Comparison of ENCODE assay signal across 35 mouse cellular contexts in the genomic region with DNA sequence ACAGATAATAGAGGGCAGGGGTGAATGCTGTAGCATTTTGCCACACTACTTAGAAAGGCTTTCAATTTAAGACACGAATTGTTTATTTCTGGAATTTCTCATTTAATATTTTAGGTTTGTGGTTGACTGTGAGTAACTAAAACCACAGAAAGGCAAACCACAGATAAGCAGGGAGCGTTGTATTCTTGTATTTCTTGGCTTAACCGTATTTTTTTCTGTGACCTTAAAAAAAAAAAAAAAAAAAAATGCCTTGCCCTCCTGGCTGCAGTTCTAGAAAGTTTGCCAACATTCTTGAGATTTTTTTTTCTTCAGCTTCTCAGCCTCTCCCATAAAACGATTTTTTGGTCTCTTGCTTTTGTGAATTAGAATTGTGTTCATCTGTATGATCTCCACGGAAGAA. TPM values are rescaled to one million over a fixed set of nuclear protein-coding genes. Genes with fewer than 3 reads are reported as not detected.
DNase-seq lines count a peak whose midpoint lies in the region; ATAC-seq and TF ChIP-seq lines count a peak whose summit lies in the region.
"Had no signal": no experiment of that assay in that cellular context is flagged by ENCODE, and none has a peak within 500 bp of the region (broad histone marks: within the 10 kb centered on the region; RNA-seq: fewer than 3 reads in every experiment).

No protein-coding gene starts in this region.

- no peak overlapping the region for H3K4me2 ChIP-seq in lung, embryonic 15.5 days
- no peak overlapping the region for H3K4me2 ChIP-seq in hindbrain, embryonic 11.5 days (replicated peaks; ENCODE audit: low read depth, low read length)
- H3K4me2 ChIP-seq: embryonic facial prominence, embryonic 12.5 days; heart, embryonic 11.5 days; hindbrain, embryonic 13.5 days; limb, embryonic 13.5 days; liver, embryonic 11.5 days; midbrain, embryonic 12.5 days; neural tube, embryonic 13.5 days had no signal

- peak overlapping the region; percentile 19; the same call in 1 of the 2 replicates for H3K27ac ChIP-seq in lung, embryonic 15.5 days
- H3K27ac ChIP-seq in MEL (ENCODE audit: control insufficient read depth, low read depth, low read length) = no peak overlapping the region
- peak overlapping the region; percentile 35; the same call in 1 of the 2 replicates for H3K27ac ChIP-seq in embryonic fibroblast, embryonic 13.5 days (ENCODE audit: insufficient read depth, low read length)
- H3K27ac ChIP-seq in hindbrain, embryonic 11.5 days (ENCODE audit: low read depth, low read length) = no peak overlapping the region
- H3K27ac ChIP-seq: embryonic facial prominence, embryonic 12.5 days; hindbrain, embryonic 13.5 days; layer of hippocampus, adult 2 months; limb, embryonic 13.5 days; midbrain, embryonic 12.5 days; neural tube, embryonic 13.5 days had no signal

- no peaks in the 10 kb centered on the region for H3K27me3 ChIP-seq in lung, embryonic 15.5 days
- peaks cover 0 to 2% of the 10 kb centered on the region in 2 experiments; a peak in 1 of 4 replicates for H3K27me3 ChIP-seq in MEL (ENCODE audit: control insufficient read depth in 1 of 2, insufficient read depth in 2 of 2, low read length in 2 of 2)
- H3K27me3 ChIP-seq in hindbrain, embryonic 11.5 days (ENCODE audit: control insufficient read depth, insufficient read depth, low read length) = no peaks in the 10 kb centered on the region
- H3K27me3 ChIP-seq: embryonic facial prominence, embryonic 12.5 days; hindbrain, embryonic 13.5 days; limb, embryonic 13.5 days; midbrain, embryonic 12.5 days; neural tube, embryonic 13.5 days had no signal

- 35% methylated on average over 5 of the region's 5 CpGs for WGBS in lung, embryonic 15.5 days
- WGBS in hindbrain, embryonic 11.5 days = 90% methylated on average over 5 of the region's 5 CpGs

- ATAC-seq in lung, embryonic 15.5 days (ENCODE audit: borderline replicate concordance, extremely low read depth, low FRiP score, low TSS enrichment) = no peak
- no peak for ATAC-seq in hindbrain, embryonic 11.5 days (ENCODE audit: low FRiP score)
- ATAC-seq: forebrain, embryonic 16.5 days; intestine, postnatal 0 days had no signal

- TF ChIP-seq POLR2A in MEL (IDR thresholded peaks at IDR 0.05; ENCODE audit: control insufficient read depth in 1 of 2, insufficient read depth in 1 of 2, low read depth in 1 of 2, low read length in 2 of 2, poor library complexity in 1 of 2) = no peak
- TF ChIP-seq POLR2A in embryonic fibroblast, embryonic 13.5 days (IDR thresholded peaks at IDR 0.05; ENCODE audit: low read depth, low read length) = no peak

- H3K4me1 ChIP-seq in lung, embryonic 15.5 days = 0 out of 2 replicates have a peak, but pooled peaks cover 6% of the 10 kb centered on the region
- 0 out of 4 replicates have a peak, but pooled peaks cover 0 to 3% of the 10 kb centered on the region in 2 experiments for H3K4me1 ChIP-seq in MEL (ENCODE audit: control insufficient read depth in 1 of 2, insufficient read depth in 2 of 2, low read length in 2 of 2)
- H3K4me1 ChIP-seq in embryonic fibroblast, embryonic 13.5 days (ENCODE audit: control insufficient read depth, insufficient read depth, low read length) = peaks cover 8% of the 10 kb centered on the region
- H3K4me1 ChIP-seq in hindbrain, embryonic 11.5 days (replicated peaks; ENCODE audit: control insufficient read depth, insufficient read depth, low read length) = no peaks in the 10 kb centered on the region
- H3K4me1 ChIP-seq: embryonic facial prominence, embryonic 12.5 days; midbrain, embryonic 12.5 days; neural tube, embryonic 13.5 days had no signal

- peak in 1 of 2 experiments; percentile 43; a peak in 1 of 4 replicates for TF ChIP-seq EP300 in MEL (IDR thresholded peaks at IDR 0.05; ENCODE audit: low read depth in 1 of 2, low read length in 2 of 2)

- no peak for TF ChIP-seq CTCF in MEL (IDR thresholded peaks at IDR 0.05 in 2 of 3, conservative IDR thresholded peaks at IDR 0.05 in 1 of 3; ENCODE audit: control insufficient read depth in 1 of 3, insufficient read depth in 1 of 3, low read depth in 2 of 3, low read length in 3 of 3, poor library complexity in 1 of 3, severe bottlenecking in 1 of 3)
- TF ChIP-seq CTCF in embryonic fibroblast, embryonic 13.5 days (IDR thresholded peaks at IDR 0.05; ENCODE audit: borderline replicate concordance, insufficient read depth, low read length) = no peak

- TF ChIP-seq RAD21 in MEL (IDR thresholded peaks at IDR 0.05; ENCODE audit: low read depth, low read length) = no peak

- no peak overlapping the region for H3K4me3 ChIP-seq in lung, embryonic 15.5 days
- H3K4me3 ChIP-seq in MEL (ENCODE audit: control insufficient read depth in 1 of 2, insufficient read depth in 1 of 2, low read depth in 2 of 2, low read length in 2 of 2) = no peak overlapping the region
- H3K4me3 ChIP-seq in embryonic fibroblast, embryonic 13.5 days (ENCODE audit: insufficient read depth, low read length) = no peak overlapping the region
- H3K4me3 ChIP-seq in hindbrain, embryonic 11.5 days (ENCODE audit: low read depth, low read length) = no peak overlapping the region
- H3K4me3 ChIP-seq: embryonic facial prominence, embryonic 12.5 days; hindbrain, embryonic 13.5 days; layer of hippocampus, adult 2 months; limb, embryonic 13.5 days; megakaryocyte, embryonic 14.5 days; midbrain, embryonic 12.5 days; neural tube, embryonic 13.5 days had no signal

- H3K36me3 ChIP-seq in lung, embryonic 15.5 days = no peaks in the 10 kb centered on the region
- H3K36me3 ChIP-seq in MEL (ENCODE audit: control insufficient read depth in 1 of 2, insufficient read depth in 2 of 2, low read length in 2 of 2) = no peaks in the 10 kb centered on the region; a peak in 1 of 4 replicates
- H3K36me3 ChIP-seq in hindbrain, embryonic 11.5 days (ENCODE audit: control insufficient read depth, insufficient read depth, low read length) = no peaks in the 10 kb centered on the region
- H3K36me3 ChIP-seq: embryonic facial prominence, embryonic 12.5 days; G1E; limb, embryonic 13.5 days; midbrain, embryonic 12.5 days; neural tube, embryonic 13.5 days had no signal

- no peak overlapping the region for H3K9ac ChIP-seq in lung, embryonic 15.5 days
- H3K9ac ChIP-seq in MEL (ENCODE audit: control insufficient read depth, low read depth, low read length, poor library complexity, severe bottlenecking) = no peak overlapping the region
- no peak overlapping the region for H3K9ac ChIP-seq in hindbrain, embryonic 11.5 days (ENCODE audit: low read depth, low read length)
- H3K9ac ChIP-seq: embryonic facial prominence, embryonic 12.5 days; hindbrain, embryonic 13.5 days; limb, embryonic 13.5 days; midbrain, embryonic 12.5 days; neural tube, embryonic 13.5 days had no signal

- DNase-seq in lung, postnatal 36 days = no peak
- peak; percentile 17 for DNase-seq in MEL (ENCODE audit: low read depth, low spot score)
- no peak for DNase-seq in heart, adult 18-20 months
- no peak for DNase-seq in adrenal gland, postnatal 4 days (ENCODE audit: low spot score in 2 of 2)
- DNase-seq in hindbrain, embryonic 11.5 days (ENCODE audit: low spot score) = no peak
- DNase-seq: adrenal gland, adult 2 months; cerebellum, adult 9-10 months; cerebellum, postnatal 36 days; embryo, embryonic 11 days; gastrocnemius, postnatal 14 days; heart, postnatal 36 days; kidney, adult 9 months; kidney, postnatal 36 days; lung, postnatal 14 days; right cerebral cortex, postnatal 4 days; thymus, postnatal 4 days had no signal

- H3K9me3 ChIP-seq in lung, embryonic 15.5 days = no peaks in the 10 kb centered on the region
- H3K9me3 ChIP-seq in MEL (replicated peaks; ENCODE audit: insufficient read depth, low read length) = no peaks in the 10 kb centered on the region
- no peaks in the 10 kb centered on the region for H3K9me3 ChIP-seq in hindbrain, embryonic 11.5 days (ENCODE audit: control insufficient read depth, low read length)
- H3K9me3 ChIP-seq: embryonic facial prominence, embryonic 12.5 days; G1E; hindbrain, embryonic 13.5 days; limb, embryonic 13.5 days; megakaryocyte, embryonic 14.5 days; midbrain, embryonic 12.5 days; neural tube, embryonic 13.5 days had no signal

- H3K79me2 ChIP-seq in MEL (ENCODE audit: control insufficient read depth, insufficient read depth, low read length, poor library complexity) = no peaks in the 10 kb centered on the region

TF ChIP-seq in MEL, 35 proteins besides CTCF, POLR2A, EP300 and RAD21 (continues in another document):
- TF ChIP-seq CHD1 (IDR thresholded peaks at IDR 0.05; ENCODE audit: low read depth, low read length) (no peak), JUND (IDR thresholded peaks at IDR 0.05; ENCODE audit: low read depth, low read length) (no peak), RCOR1 (IDR thresholded peaks at IDR 0.05; ENCODE audit: low read depth, low read length) (peak; percentile 80), MAX (IDR thresholded peaks at IDR 0.05; ENCODE audit: low read length) (no peak), MAZ (IDR thresholded peaks at IDR 0.05; ENCODE audit: low read depth, low read length) (no peak), MYB (IDR thresholded peaks at IDR 0.05; ENCODE audit: low read depth, low read length) (0 out of 2 replicates have a peak, but pooled peaks have one; percentile 18), SMC3 (IDR thresholded peaks at IDR 0.05; ENCODE audit: low read depth, low read length) (no peak), GATA1 (IDR thresholded peaks at IDR 0.05; ENCODE audit: low read depth, low read length) (peak; percentile 44; the same call in 1 of the 2 replicates), MAFK (IDR thresholded peaks at IDR 0.05; ENCODE audit: borderline replicate concordance, low read depth, low read length) (no peak)

RNA-seq across cellular contexts. Expression of a gene that starts 18.6 kb away (rescaled TPM):
- 0.51 and 0.59 TPM in 2 replicates for polyA plus RNA-seq in lung, embryonic 15.5 days (2015; fragmentation: Nextera tagmentation; extraction: Ambion mirVana)
- 0.04 TPM in 1 of 2 replicates, not detected in the other for total RNA-seq in MEL (2012; rRNA removed)
- polyA plus RNA-seq in MEL (2012; ENCODE audit: insufficient read depth in 1 of 2, insufficient read length in 2 of 2, low read depth in 1 of 2, low replicate concordance in 2 of 2, missing spikeins in 1 of 2) = not detected
- 0.32 TPM in 1 of 2 replicates, not detected in the other for polyA plus RNA-seq in embryonic fibroblast, embryonic 13.5 days (2011; ENCODE audit: insufficient read length, low read depth, missing spikeins)
- not detected for total RNA-seq in heart, adult 18-20 months (2021)
- under 1 TPM; 0.20 to 0.56 TPM for total RNA-seq in adrenal gland, postnatal 4 days (2021)
- 2.7 and 3.1 TPM in 2 replicates for polyA plus RNA-seq in hindbrain, embryonic 11.5 days (2014; fragmentation: Nextera tagmentation; extraction: Ambion mirVana)
- total RNA-seq: adrenal gland, adult 2 months; gastrocnemius, postnatal 14 days; granulocyte monocyte progenitor cell, adult 5-6 weeks; heart, postnatal 36 days had no signal
- polyA plus RNA-seq: adrenal gland, adult 2 months; C2C12; G1E; liver, embryonic 16.5 days had no signal

RNA-seq across cellular contexts. Expression of a gene that starts 52.2 kb away (rescaled TPM):
- 0.14 and 0.18 TPM in 2 replicates for polyA plus RNA-seq in lung, embryonic 15.5 days (2015; fragmentation: Nextera tagmentation; extraction: Ambion mirVana)
- 0.36 and 0.81 TPM in 2 replicates for total RNA-seq in MEL (2012; rRNA removed)
- polyA plus RNA-seq in MEL (2012; ENCODE audit: insufficient read depth in 1 of 2, insufficient read length in 2 of 2, low read depth in 1 of 2, low replicate concordance in 2 of 2, missing spikeins in 1 of 2) = 1 to 10 TPM in 1 of 2 experiments, not detected in 1; 3.4 TPM
- 3.7 and 4.0 TPM in 2 replicates for polyA plus RNA-seq in embryonic fibroblast, embryonic 13.5 days (2011; ENCODE audit: insufficient read length, low read depth, missing spikeins)
- total RNA-seq in heart, adult 18-20 months (2021) = 1 to 10 TPM in 1 of 2 experiments, not detected in 1; 2.2 TPM
- total RNA-seq in adrenal gland, postnatal 4 days (2021) = 1 to 10 TPM in 1 of 2 experiments, under 1 TPM in 1; 0.17 to 2.9 TPM
- polyA plus RNA-seq in hindbrain, embryonic 11.5 days (2014; fragmentation: Nextera tagmentation; extraction: Ambion mirVana) = 0.22 TPM in 1 of 2 replicates, not detected in the other
- total RNA-seq: midbrain, postnatal 0 days had no signal
- polyA plus RNA-seq: adrenal gland, adult 2 months; forebrain, embryonic 11.5 days; G1E; midbrain, postnatal 0 days had no signal

Comparison
In these comparisons a context has a peak if more than half of its experiments do, and no peak if none do; other contexts are left out.
1. H3K27ac ChIP-seq: peak in lung, embryonic 15.5 days (single experiment) and embryonic fibroblast, embryonic 13.5 days (single experiment); none in MEL (single experiment) and hindbrain, embryonic 11.5 days (single experiment).